Mouse (Mus musculus) Patski (cell line): ENCODE results near the gene Exo5. TPM values are rescaled to one million over a fixed set of nuclear protein-coding genes. Genes with fewer than 3 reads are reported as not detected.

Experiments used
- ATAC-seq: fragments of 100-300 bp; one replicate; pipeline ENCODE4 v1.8.0; 2021
- CTCF ChIA-PET: fragments of 350-600 bp; sonication (Branson Sonifier 250); formaldehyde crosslinking; loops from one replicate; lab custom pipeline; 2022; ENCODE audit warnings: inconsistent platforms; lab: Charles Lee
- POLR2A ChIA-PET: fragments of 350-600 bp; sonication (Branson Sonifier 250); formaldehyde crosslinking; loops from one replicate; lab custom pipeline; 2022; ENCODE audit warnings: antibody characterized with exemption, inconsistent platforms; lab: Charles Lee
- DNase-seq: peaks from one replicate; pipeline ENCODE4 v3.0.0-alpha.2; 2011; ENCODE audit warnings: low read depth, low spot score
- H3K27me3 ChIP-seq: fragments of 371-371 bp; one replicate; pipeline ENCODE4 v1.5.1; 2021
- CTCF ChIP-seq: fragments of 100-300 bp; IDR thresholded peaks from one replicate; pipeline ENCODE4 v1.5.1; 2021
- in situ Hi-C: fragments of 300-500 bp; cut with MboI; formaldehyde crosslinking; loops from 3 replicates; pipeline ENCODE4 v1.11.1; 2018; ENCODE audit warnings: low pct_unique_long_range_greater_than_20kb, mixed read lengths
- polyA plus RNA-seq: library from polyadenylated mRNA; unstranded; gene quantifications from one replicate; pipeline ENCODE4 v1.2.3, GENCODE M21; 2021

Exo5 gene
- polyA plus RNA-seq, 1 experiment from 2014 or later, result 1.0 TPM

DNA sequence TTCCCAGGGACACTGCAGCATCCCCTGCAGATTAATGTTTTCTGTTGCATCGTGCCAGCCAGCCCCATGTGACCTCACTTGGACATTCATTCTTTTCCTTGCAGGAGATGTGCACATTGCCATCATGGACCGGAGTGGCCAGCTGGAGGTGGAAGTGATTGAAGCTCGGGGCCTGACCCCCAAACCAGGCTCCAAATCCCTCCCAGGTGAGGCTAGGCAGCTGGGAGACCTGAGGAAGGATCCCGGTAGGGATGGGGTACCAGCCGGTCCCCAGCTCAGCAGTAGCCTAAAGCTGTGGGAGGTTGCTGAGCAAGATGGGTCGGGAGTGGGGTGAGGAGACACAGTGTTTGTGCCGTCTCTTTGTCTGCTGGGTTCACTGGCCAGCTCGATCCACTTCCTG lies 35.9 kb downstream of the Exo5 start:
- in situ Hi-C loops, result no loop called here
- ATAC-seq, result no peak
- no peak for TF ChIP-seq CTCF

DNA sequence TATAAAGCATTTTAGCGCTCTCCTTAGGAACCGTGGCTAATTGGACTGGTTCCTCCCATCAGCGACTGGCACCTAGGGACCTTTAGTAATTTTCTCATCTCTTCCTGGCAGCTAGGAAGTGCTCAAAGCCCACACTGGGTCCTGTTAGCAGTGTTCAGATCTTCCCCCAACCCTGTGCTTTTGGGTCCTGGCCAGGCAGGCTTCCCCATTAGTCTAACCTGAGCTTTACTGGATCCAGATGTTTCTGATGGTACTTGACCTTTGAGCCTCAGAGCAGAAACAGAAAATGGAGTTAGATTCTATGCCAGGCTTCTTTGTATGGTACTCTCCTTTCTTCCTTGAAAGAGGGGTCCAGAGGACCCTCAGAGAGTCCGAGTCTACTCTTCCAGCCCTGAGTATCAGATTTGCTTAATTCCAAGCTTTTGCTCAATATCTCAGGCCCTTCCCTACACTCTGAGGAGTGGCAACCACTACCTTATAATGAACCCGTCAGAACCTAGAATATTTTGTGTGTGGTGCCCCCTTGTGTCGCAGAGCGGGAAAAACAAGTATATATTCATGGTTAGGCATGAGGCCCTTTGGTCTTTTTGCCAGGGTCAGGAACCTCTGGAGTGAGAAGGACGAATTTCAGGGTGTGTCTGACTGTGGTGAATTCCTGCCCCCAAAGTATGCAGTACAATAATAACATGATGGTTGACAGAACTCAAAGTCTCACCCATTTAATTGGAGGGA lies 37.3 kb downstream of the Exo5 start:
- ATAC-seq (no peak), DNase-seq (no peak)
- TF ChIP-seq CTCF, result no peak
- in situ Hi-C loops, result no loop called here
- H3K27me3 ChIP-seq, result no peaks in the 10 kb centered on the region
- ChIA-PET CTCF (interaction anchor here (0.9 kb wide), 1 partner anchor 14 kb away, joined by 3 read pairs; no protein-coding TSS in a partner anchor), POLR2A (no interaction called here)

More for the DNA sequence above, 35.9 kb downstream of the Exo5 start:
- POLR2A ChIA-PET, result no interaction called here
- H3K27me3 ChIP-seq, result no peaks in the 10 kb centered on the region
- CTCF ChIA-PET, result no interaction called here
- DNase-seq, result no peak

DNA sequence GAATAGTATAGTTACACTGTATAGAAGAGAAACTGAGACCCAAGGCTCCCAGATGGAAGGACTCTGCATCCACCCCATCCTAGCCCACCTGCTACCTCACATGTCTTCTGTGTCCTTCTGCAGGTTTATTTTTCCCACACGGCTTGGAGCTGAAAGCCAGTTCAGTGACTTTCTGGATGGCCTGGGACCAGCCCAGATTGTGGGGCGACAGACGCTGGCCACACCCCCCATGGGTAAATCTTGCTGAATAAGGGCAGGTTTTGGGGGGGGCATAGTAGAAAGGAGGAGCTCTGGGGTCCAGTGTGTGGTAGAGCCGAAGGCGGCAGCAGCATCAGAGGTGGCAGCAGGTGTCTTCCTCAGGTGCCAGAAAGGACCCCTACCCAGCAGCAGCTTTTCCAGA lies 38.0 kb downstream of the Exo5 start:
- DNase-seq, result no peak
- H3K27me3 ChIP-seq, result no peaks in the 10 kb centered on the region
- POLR2A ChIA-PET, result no interaction called here

DNA sequence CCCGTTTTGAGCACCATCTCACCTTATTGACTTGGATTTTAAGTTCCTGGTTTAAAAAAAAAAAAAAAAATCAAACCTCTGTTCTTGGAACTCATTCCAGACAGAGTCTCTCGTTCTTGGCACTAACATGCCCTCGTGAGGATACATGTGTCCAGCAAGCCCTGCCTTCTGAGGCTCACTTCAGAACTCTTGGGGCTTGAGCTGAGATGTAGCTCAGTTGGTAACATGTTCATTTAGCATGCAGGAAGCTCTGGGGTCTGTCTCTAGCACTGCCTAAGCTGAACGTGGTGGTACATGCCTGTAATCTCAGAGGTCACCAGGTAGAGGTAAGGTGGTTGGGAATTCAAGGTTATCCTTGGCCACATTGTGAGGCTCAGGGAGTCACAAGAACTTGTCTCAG lies 38.7 kb downstream of the Exo5 start:
- ChIA-PET CTCF (no interaction called here), POLR2A (interaction anchor here (0.6 kb wide), 1 partner anchor 594 kb away, joined by 3 read pairs; no protein-coding TSS in a partner anchor)
- ATAC-seq (no peak), DNase-seq (no peak)
- H3K27me3 ChIP-seq, result no peaks in the 10 kb centered on the region
- no peak for TF ChIP-seq CTCF
- in situ Hi-C loops, result no loop called here

More for the DNA sequence above, 38.0 kb downstream of the Exo5 start:
- TF ChIP-seq CTCF, result no peak
- in situ Hi-C loops, result no loop called here
- CTCF ChIA-PET, result interaction anchor here (0.9 kb wide), 1 partner anchor 13 kb away, joined by 3 read pairs; no protein-coding TSS in a partner anchor
- ATAC-seq, result no peak

DNA sequence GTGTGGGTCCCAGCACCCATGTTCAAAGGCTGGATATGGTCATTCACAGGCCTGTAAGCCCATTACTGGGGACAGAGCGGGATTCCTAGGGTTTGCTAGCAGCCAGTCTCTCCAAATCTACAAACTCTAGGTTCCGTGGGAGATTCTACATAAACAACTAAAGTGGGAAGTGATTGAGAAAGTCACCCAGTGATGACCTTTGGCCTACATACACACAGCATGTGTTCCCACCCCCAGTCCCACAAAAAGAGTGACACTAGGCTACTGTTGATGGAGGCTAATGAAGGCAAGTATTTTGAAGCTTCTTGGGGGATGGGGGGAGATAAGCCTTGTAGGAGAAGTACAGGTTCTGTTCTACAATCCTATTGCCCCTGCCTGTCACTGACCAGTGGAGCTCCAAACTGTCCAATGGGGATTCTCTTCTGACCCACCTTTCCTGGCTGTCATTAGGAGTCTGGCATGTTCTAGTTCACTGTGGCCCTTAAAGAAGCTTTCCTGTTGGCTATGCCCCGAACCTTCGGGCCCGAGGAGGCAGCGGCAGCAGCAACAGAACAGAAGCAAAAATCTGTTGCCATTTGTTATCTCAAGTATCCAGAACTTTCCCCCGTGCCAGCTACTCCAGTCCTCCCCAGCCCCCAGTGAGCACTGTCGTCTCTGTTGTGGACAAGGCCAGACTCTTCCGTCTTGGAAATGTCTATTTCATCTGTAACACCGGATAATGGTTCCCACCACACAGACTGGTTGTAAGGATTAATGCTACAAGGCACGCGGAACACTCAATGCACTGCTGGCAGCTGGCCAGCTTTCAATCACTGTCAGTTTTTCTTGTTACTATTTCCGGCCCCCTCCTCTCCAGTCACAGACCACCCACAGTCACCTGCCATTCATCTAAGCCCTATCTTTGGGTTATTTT lies 39.4 kb downstream of the Exo5 start:
- H3K27me3 ChIP-seq, result no peaks in the 10 kb centered on the region
- CTCF ChIA-PET, result no interaction called here
- TF ChIP-seq CTCF, result no peak
- DNase-seq, result no peak
- in situ Hi-C loops, result no loop called here
- POLR2A ChIA-PET, result interaction anchor here (0.6 kb wide), 1 partner anchor 594 kb away, joined by 3 read pairs; no protein-coding TSS in a partner anchor
- ATAC-seq, result no peak

DNA sequence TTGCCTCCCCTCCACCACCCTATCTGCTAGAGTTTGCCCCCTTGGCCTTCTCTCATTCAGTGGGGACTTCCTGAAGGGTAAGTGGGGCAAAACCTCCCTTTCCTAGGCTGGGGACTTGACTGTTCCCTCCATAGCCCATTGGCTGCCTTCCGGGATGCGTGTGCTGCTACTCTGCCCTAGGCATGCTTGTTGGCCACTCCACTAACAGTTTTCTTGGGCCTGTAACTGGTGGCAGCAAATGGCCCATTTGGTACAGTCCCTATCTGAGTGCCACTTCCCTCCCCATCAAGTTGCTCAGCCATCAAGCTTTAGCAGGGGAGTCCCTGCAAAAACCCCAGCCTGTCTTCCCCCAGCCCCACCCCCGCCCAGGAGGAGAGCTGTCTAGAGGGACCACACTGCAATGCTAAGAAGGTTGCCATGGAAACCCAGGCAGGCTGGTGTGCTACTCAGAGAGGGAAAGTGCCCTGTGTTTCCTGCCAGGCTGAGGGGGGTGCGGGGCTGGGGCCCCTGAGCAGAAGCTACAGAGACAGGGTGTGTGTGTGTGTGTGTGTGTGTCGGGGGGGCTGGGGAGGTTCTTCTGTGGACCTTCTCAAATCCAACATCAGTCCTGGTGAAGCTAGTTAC lies 42.7 kb downstream of the Exo5 start:
- TF ChIP-seq CTCF, result no peak
- ATAC-seq (no peak), DNase-seq (no peak)
- in situ Hi-C loops, result no loop called here
- ChIA-PET POLR2A (no interaction called here), CTCF (no interaction called here)
- H3K27me3 ChIP-seq, result no peaks in the 10 kb centered on the region

DNA sequence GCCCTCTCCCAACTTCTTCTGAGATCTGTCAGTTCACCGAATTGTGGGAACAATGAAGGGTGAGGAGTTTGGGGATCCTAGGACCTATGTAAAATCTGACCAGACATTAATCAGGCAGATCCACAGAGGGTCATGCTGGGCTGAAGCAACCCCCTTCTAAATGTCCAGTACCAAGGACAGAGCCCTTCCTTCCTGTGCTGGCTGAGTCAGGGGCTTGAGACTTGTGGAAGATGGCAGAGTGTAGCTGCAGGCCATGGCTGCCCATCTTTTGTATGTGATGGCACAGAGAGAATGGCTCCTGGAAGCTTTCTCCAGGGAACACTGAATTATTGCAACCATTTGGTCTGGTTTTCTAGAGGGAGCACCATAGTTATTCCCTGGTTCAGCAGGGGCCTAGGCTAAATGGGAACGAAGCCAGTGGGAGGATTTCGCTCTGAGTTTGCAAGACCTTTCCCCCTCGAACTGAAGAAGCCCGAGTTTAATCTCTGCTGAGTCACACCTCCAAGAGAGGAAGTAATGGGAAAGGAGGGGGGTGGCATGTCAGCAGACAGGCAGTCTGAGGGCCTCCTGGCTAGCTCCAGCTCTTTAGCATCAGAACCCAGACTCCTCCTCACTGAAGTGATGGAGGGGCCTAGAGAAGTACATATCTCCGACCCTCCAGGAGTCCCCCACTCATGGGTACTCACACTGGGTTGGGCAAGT lies 43.9 kb downstream of the Exo5 start:
- no peak for TF ChIP-seq CTCF
- ChIA-PET CTCF (no interaction called here), POLR2A (no interaction called here)
- DNase-seq, result no peak
- in situ Hi-C loops, result no loop called here
- H3K27me3 ChIP-seq, result no peaks in the 10 kb centered on the region
- no peak for ATAC-seq

DNA sequence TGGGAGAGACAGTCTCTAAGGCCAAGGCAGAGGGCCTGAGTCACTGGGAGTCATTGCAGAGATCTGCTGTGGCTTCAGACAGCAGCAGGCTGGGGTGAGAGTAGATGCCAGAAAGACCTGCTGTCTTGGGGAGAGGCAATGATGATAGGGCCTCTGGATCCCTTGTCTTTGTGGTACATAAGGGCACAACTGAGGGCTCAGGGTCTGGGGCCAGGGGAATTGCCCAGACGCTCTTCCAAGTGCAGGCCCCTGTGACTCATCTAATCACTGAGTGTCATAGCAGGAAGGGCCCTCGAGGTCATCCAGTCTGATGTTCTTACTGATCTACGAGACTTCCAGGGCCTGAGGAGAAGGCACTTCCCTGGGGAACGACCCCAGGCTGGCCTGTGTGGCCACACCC lies 45.4 kb downstream of the Exo5 start:
- DNase-seq, result no peak
- no peaks in the 10 kb centered on the region for H3K27me3 ChIP-seq
- no peak for ATAC-seq
- TF ChIP-seq CTCF, result no peak
- ChIA-PET POLR2A (no interaction called here), CTCF (no interaction called here)
- in situ Hi-C loops, result no loop called here

DNA sequence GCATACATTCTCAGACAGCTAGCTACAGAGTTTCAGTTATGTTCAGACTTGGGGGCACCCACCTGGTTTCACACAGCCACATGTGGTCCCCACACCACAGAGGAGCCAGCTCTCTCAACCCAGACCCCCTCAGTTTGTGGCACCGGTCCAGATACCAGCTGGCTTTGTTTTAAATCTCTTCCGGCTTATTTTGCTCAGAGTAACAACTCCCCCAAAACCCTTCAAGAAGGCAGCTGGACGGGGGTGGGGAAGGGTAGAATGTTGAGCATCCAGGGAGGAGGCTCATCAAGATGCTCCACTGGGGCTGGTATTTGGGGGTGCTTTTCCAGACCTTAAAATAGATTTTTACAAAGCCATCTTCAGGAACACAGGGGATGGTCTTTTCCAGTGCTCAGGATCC lies 46.1 kb downstream of the Exo5 start:
- TF ChIP-seq CTCF, result no peak
- CTCF ChIA-PET, result no interaction called here
- POLR2A ChIA-PET, result no interaction called here
- in situ Hi-C loops, result no loop called here
- no peak for ATAC-seq
- no peak for DNase-seq
- no peaks in the 10 kb centered on the region for H3K27me3 ChIP-seq

DNA sequence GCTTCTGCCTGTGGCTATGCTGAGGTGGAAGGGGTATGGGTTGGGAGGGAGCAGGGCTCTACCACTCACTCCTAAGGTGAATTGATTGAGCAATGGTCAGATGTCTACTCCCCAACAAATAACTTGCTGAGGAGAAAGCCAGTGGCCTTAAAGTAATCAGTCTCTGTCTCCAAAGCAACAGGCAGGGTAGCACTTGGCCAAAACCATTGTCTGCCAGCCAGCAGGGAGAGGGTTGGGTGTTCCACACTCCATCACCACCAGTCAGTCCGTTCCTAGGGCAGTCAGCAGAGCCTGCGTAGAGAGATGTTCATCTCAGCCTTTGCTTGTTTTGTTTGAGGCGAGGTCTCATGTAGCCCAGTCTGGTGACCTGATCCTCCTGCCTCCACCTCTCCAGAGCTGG lies 48.9 kb downstream of the Exo5 start:
- no peak for TF ChIP-seq CTCF
- no peak for DNase-seq
- peaks cover 14% of the 10 kb centered on the region for H3K27me3 ChIP-seq
- ChIA-PET POLR2A (no interaction called here), CTCF (no interaction called here)
- in situ Hi-C loops, result no loop called here
- no peak for ATAC-seq

Other genes with a start within 250 kb of the Exo5 start
- 0.12 TPM for gene Kcnq4, start 176.4 kb downstream of the Exo5 start, polyA plus RNA-seq
- 52.8 TPM for gene Nfyc, start 93.4 kb downstream of the Exo5 start, polyA plus RNA-seq
- gene Rims3, start 70.2 kb downstream of the Exo5 start, polyA plus RNA-seq, result not detected
- gene Zfp69, start 26.7 kb upstream of the Exo5 start, polyA plus RNA-seq, result 1.4 TPM
- 27.3 TPM for gene Smap2, start 92.2 kb upstream of the Exo5 start, polyA plus RNA-seq
- 0.05 TPM for gene Col9a2, start 114.4 kb upstream of the Exo5 start, polyA plus RNA-seq
- gene Zmpste24, start 173.2 kb upstream of the Exo5 start, polyA plus RNA-seq, result 64.1 TPM
- not detected for gene Tmco2, start 184.2 kb upstream of the Exo5 start, polyA plus RNA-seq